Mouse (Mus musculus): Measurements from ENCODE around the gene Rab11a.
"Not testable (repeated sequence)": the region's sequence is repeated elsewhere in the genome, so short reads cannot be mapped to it uniquely, and the experiment has no call there.

Rab11a gene

DNA sequence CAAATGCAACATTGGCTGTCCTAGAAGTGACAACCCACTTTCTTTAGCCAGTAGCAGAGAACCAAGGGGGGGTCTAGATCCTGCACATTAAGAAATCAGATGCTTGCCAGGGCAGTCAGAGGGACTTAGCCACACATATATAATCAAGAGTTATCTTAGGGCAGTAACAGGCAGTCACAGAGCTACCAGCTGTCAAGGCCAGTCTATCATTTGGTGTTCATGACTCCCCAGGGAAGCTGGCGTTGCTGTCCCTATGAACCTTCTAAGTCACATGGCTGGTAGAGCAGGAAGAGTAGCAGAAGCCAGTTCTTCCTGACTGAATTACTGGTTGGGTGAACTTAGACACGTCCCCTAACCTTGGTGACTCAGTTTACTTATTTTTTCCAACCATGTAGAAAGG lies 44.5 kb downstream of the Rab11a start:
- DNase-seq (ENCODE audit: low spot score) = no peak

DNA sequence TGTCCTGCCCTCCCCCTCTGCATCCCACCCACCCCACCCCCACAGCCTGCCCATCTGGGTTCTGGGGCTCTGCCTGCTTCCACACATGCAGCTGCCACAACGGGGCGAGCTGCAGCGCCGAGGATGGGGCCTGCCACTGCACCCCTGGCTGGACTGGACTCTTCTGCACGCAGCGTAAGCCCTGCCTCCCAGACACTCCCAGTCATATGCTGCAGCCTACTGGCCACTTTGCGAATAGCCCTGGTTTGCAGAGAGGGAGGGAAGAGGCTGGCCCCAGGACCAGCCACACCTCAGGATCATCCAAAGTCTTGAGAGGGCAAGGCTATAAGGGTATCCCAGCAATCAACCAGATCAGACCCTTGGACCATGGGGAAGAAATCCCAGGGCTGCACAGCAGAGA lies 46.4 kb downstream of the Rab11a start:
- DNase-seq (ENCODE audit: low spot score) = peak; percentile 79

DNA sequence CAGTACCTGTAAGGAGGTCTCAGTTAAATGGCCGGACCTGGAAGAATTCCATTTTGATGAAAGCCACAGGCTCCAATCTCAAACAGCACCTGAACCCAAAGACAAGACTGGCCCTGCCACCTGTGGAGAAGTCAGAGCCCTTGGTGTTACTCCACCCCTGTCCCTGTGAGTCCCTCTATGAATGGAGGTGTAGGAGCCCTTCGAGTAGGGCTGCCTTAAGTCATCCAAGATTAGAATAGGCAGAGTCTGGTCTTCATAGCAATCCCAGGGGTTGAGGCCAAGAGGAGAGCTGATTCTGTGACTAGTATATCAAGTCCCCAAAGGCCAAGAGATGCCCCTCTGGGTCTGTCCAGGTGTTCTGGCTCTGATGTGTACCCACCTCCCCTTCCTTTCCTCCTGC lies 46.8 kb downstream of the Rab11a start:
- no peak for DNase-seq (ENCODE audit: low spot score)

DNA sequence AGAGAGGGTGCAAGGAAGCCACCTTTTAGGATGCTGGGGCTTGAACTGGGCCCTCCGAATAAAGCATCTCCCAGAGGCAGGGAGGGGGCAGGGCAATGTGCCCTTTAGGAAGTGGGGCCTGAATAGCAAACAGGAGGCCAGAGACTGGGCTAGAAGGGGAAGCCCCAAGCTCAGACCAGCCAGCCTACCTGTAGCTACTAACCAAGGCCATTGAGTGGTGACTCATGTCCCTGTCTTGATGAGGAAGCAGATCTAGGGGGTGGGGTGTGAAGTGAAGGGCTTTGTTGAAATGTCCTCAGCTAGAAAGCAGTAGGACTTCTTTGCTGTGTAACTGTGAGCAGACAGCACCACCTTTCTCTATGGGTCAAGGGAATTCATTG lies 49.6 kb downstream of the Rab11a start:
- no peak for DNase-seq (ENCODE audit: low spot score)

DNA sequence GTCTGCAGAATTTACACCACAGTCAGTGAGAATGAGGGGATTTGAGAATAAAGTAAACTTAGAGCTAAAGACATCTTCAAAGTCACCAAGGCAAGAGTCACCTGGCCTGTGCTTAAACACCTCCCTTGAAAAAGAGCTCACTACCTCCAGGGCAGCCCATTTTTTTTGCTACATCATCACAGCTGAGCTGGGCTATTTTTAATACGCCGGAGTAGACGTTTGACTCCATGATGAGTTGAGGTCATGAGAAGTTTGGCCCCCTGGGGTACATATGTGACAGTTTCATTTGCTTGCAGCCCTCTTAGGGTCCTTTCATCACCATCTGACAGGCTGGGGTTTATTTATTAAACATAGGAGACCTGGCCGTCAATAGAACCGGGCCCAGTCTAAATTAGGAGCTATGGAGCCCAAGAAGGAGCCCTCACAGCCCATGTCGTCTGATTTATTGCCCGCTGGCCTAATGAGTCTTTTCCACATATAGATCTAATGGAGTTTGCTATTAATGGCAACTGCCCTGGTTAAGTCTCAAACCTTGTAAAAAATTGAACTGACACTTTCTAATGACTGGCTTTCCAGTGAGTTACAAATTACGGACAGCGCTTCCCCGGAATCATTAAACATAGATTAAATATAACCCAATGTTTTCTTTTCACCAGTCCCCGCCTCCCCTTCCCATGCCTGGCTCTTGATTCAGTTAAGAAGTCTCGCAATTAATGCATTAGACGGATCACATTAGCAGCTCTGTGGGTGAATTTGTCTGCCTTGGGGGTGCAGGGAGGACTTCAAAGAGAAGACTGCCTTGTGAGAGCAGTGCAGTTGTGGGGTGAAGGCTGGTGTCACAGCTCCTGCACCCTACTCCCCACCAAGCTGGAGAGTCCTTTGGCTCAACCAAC lies 50.2 kb downstream of the Rab11a start:
- DNase-seq (ENCODE audit: low spot score) = no peak

DNA sequence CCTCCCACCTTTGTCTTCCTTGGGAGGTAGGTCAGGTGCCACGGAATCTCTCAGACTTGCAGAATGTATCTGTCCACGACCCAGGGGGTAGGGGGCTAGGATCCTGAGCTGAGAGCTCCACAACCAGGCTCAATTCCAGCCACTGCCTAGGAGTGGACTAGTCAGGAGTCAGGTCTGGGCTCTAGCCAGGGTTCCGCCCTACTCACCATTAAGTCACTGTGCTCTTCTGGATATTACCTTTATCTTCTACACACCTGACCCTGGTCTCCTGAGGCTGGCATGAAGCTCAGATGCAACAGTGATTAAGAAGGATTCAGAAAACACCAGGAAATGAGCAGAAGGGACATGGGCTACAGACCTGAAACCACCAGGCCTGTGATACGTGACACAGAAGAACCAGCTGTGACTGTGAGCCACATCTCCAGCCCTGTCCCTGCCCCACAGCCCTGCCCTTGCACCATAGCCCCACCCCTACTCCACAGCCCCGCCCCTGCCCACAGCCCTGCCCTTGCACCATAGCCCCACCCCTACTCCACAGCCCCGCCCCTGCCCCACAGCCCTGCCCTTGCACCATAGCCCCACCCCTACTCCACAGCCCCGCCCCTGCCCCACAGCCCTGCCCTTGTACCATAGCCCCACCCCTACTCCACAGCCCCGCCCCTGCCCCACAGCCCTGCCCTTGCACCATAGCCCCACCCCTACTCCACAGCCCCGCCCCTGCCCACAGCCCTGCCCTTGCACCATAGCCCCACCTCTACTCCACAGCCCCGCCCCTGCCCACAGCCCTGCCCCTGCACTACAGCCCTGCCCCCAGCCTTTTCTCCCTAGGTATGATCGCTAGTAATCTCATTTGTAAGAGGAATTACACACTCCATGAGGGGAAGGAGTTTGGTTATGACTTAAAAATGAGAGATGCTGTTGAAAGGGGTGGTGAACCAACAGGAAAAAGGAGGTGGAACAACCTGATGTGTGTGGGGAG lies 65.9 kb downstream of the Rab11a start:
- DNase-seq (ENCODE audit: low spot score) = not testable (repeated sequence)

DNA sequence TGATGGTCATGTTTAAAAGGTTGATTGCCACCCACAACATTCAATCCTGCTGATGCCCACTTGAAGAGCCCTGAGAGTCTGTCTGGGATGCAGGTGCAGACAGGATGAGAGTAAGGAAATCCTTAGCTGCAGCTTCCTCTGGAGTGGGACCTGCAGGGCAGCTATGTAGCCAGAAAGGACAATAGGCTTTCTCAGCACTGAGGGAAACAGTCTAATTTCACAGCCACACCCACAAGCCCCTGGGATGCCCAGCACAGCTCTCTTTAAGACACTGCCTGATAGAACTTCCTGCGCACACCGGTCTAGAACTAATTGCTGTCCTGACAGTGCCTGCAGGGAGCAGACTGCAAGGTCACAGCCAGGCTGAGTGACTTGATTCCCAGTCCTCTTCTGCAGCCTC lies 69.6 kb downstream of the Rab11a start:
- DNase-seq (ENCODE audit: low spot score) = no peak

DNA sequence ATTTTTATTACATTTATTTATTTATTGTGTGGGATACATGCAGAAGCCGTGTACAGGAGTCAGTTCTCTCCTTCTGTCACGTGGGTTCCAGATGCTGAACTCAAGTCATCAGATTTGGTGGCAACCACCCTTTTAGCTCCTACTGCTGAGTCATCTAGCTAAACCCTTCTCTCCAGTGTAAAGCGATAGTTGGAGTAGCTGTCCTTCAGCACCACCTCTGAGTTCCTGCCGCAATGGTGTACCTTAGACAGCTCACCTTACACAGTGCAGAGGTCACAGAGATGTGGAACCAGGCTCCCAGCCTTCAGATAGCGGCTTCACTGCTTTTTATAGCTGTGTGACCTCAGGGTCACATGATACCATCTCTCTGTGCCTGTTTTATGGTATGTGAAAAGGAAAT lies 70.0 kb downstream of the Rab11a start:
- no peak for DNase-seq (ENCODE audit: low spot score)

DNA sequence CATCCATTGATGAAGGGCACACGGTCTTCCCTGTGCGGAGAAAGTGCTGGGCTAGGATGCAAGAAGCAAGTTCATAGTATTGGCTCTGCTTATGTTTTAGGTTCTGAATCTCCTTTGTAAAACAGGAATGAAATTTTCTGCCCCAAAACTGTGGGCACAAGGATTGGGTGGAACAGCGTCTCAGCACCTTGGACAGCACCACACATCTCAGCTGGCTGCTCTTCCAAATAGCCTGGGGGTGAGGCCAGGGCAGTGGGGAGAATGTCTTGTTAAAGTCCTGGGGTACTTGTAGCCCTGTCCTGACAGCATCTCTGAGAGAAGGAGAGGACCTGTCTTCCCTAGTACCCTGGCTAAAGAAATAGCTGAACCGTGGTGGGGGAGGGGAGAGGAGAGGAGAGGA lies 71.0 kb downstream of the Rab11a start:
- peak; percentile 70 for DNase-seq (ENCODE audit: low spot score)

All from testis, postnatal 10 days (tissue).